Mouse (Mus musculus) E14TG2a.4 (cell line): ENCODE results near the gene Knop1.

ENCODE experiments used
- CTCF ChIP-seq: conservative IDR thresholded peaks from 2 replicates; pipeline ENCODE4 v1.5.1; 2014; ENCODE audit warnings: low read length
- NANOG ChIP-seq: IDR thresholded peaks from 2 replicates; pipeline ENCODE4 v1.6.1; 2014; ENCODE audit warnings: borderline replicate concordance, low read length, mixed read lengths
- POU5F1 ChIP-seq: IDR thresholded peaks from 2 replicates; pipeline ENCODE4 v1.6.1; 2014; ENCODE audit warnings: low read length, borderline replicate concordance

GRCm38 (mm10) chr7:118821887-118822556 lies 34.0 kb downstream of the Knop1 start:
- TF ChIP-seq CTCF (no peak), NANOG (no peak), POU5F1 (no peak)
